Mouse (Mus musculus) midbrain, embryonic 16.5 days (tissue): ENCODE measurements around the gene Ccdc167. TPM values are rescaled to one million over a fixed set of nuclear protein-coding genes. Genes with fewer than 3 reads are reported as not detected.

ENCODE experiments used
- ATAC-seq: fragments of 200-750 bp; cut with Nextera tagmentation; 2 replicates; pipeline ENCODE4 v1.8.0; 2017; ENCODE audit warnings: moderate TSS enrichment
- H3K27ac ChIP-seq: fragments of 300-500 bp; sonication (generic); 2 replicates; pipeline ENCODE4 v1.5.1; 2014; ENCODE audit warnings: mild to moderate bottlenecking, low read length, mixed read lengths
- H3K27me3 ChIP-seq: fragments of 300-500 bp; sonication (generic); 2 replicates; pipeline ENCODE4 v1.6.1; 2014; ENCODE audit warnings: low read depth, low read length, mixed read lengths; ENCODE audit not compliant: control insufficient read depth, insufficient read depth
- H3K36me3 ChIP-seq: fragments of 300-500 bp; sonication (generic); 2 replicates; pipeline ENCODE4 v1.6.1; 2014; ENCODE audit warnings: mild to moderate bottlenecking, low read length, moderate library complexity, mixed read lengths; ENCODE audit not compliant: control insufficient read depth, insufficient read depth
- H3K4me1 ChIP-seq: fragments of 300-500 bp; sonication (generic); 2 replicates; pipeline ENCODE4 v1.6.1; 2014; ENCODE audit warnings: mild to moderate bottlenecking, low read length, mixed read lengths; ENCODE audit not compliant: control insufficient read depth, insufficient read depth
- H3K4me2 ChIP-seq: fragments of 300-500 bp; sonication (generic); 2 replicates; pipeline ENCODE4 v1.6.1; 2014; ENCODE audit warnings: mild to moderate bottlenecking, low read length, mixed read lengths
- H3K4me3 ChIP-seq: fragments of 300-500 bp; sonication (generic); 2 replicates; pipeline ENCODE4 v1.5.1; 2014; ENCODE audit warnings: low read depth, mild to moderate bottlenecking, low read length, moderate library complexity, mixed read lengths
- H3K9ac ChIP-seq: fragments of 300-500 bp; sonication (generic); 2 replicates; pipeline ENCODE4 v1.6.1; 2014; ENCODE audit warnings: low read depth, low read length, mixed read lengths
- H3K9me3 ChIP-seq: fragments of 300-500 bp; sonication (generic); replicated peaks from 2 replicates; pipeline ENCODE4 v1.6.1; 2014; ENCODE audit warnings: mild to moderate bottlenecking, low read length, mixed read lengths; ENCODE audit not compliant: control insufficient read depth, poor library complexity, severe bottlenecking
- WGBS: fragments of 180-500 bp; shearing (Covaris S2); extraction: QIAGEN DNeasy Blood & Tissue Kit; methylation state at CpG from one replicate; pipeline ENCODE4 v1.1.7; 2014; 5-methylcytosine and 5-hydroxymethylcytosine counted together
- polyA plus RNA-seq: library from polyadenylated mRNA; unstranded; fragments of >200 nt; fragmentation: Nextera tagmentation; extraction: Ambion mirVana; gene quantifications from 2 replicates; pipeline ENCODE4 v1.2.1, GENCODE M21; 2015

The Ccdc167 gene
- 9.9 and 10.9 TPM in 2 replicates for polyA plus RNA-seq

GRCm38 (mm10) chr17:29716732-29717445 lies at the start of gene Ccdc167:
TSS of gene Ccdc167 (minus strand) at chr17:29717044.
- H3K36me3 ChIP-seq, result no peaks in the 10 kb centered on the region
- H3K9ac ChIP-seq, result peak within 1 kb of the TSS; percentile 71
- H3K27me3 ChIP-seq, result no peaks in the 10 kb centered on the region
- H3K4me3 ChIP-seq, result peak within 1 kb of the TSS; percentile 64
- peak within 1 kb of the TSS; percentile 75 for H3K4me2 ChIP-seq
- ATAC-seq, result peak; percentile 95
- peaks cover 17% of the 10 kb centered on the region for H3K4me1 ChIP-seq
- H3K9me3 ChIP-seq, result no peaks in the 10 kb centered on the region
- H3K27ac ChIP-seq, result peak within 1 kb of the TSS; percentile 76
- 4% methylated on average over 41 of the region's 41 CpGs for WGBS

GRCm38 (mm10) chr17:29765380-29765779 lies 48.5 kb upstream of the Ccdc167 start:
- Histone ChIP-seq H3K4me2 (no peak overlapping the region), H3K4me3 (no peak overlapping the region), H3K36me3 (no peaks in the 10 kb centered on the region), H3K9ac (no peak overlapping the region), H3K27me3 (no peaks in the 10 kb centered on the region), H3K27ac (no peak overlapping the region), H3K4me1 (no peaks in the 10 kb centered on the region), H3K9me3 (no peaks in the 10 kb centered on the region)
- 89% methylated on average over 9 of the region's 9 CpGs for WGBS
- ATAC-seq, result no peak

GRCm38 (mm10) chr17:29762551-29762950 lies 45.7 kb upstream of the Ccdc167 start:
- WGBS, result 70% methylated on average over 8 of the region's 8 CpGs
- H3K27ac ChIP-seq, result no peak overlapping the region
- no peak overlapping the region for H3K9ac ChIP-seq
- H3K4me3 ChIP-seq, result no peak overlapping the region
- H3K36me3 ChIP-seq, result no peaks in the 10 kb centered on the region
- no peaks in the 10 kb centered on the region for H3K4me1 ChIP-seq
- H3K27me3 ChIP-seq, result no peaks in the 10 kb centered on the region
- ATAC-seq, result no peak
- no peaks in the 10 kb centered on the region for H3K9me3 ChIP-seq
- no peak overlapping the region for H3K4me2 ChIP-seq

- H3K9ac ChIP-seq, result no peak overlapping the region
- H3K4me2 ChIP-seq, result no peak overlapping the region
- H3K9me3 ChIP-seq, result no peaks in the 10 kb centered on the region
- no peak for ATAC-seq
- no peak overlapping the region for H3K4me3 ChIP-seq
- no peaks in the 10 kb centered on the region for H3K4me1 ChIP-seq
- no peak overlapping the region for H3K27ac ChIP-seq
- no peaks in the 10 kb centered on the region for H3K36me3 ChIP-seq
- no peaks in the 10 kb centered on the region for H3K27me3 ChIP-seq
- 82% methylated on average over 9 of the region's 9 CpGs for WGBS
Measured at GRCm38 (mm10) chr17:29761938-29762337, 45.1 kb upstream of the Ccdc167 start.

- WGBS, result 84% methylated on average over 20 of the region's 21 CpGs
Measured at GRCm38 (mm10) chr17:29760404-29761375, 43.8 kb upstream of the Ccdc167 start.

GRCm38 (mm10) chr17:29759963-29760362 lies 43.1 kb upstream of the Ccdc167 start:
- Histone ChIP-seq H3K27ac (no peak overlapping the region), H3K36me3 (no peaks in the 10 kb centered on the region), H3K9me3 (no peaks in the 10 kb centered on the region), H3K4me3 (no peak overlapping the region), H3K27me3 (no peaks in the 10 kb centered on the region), H3K9ac (no peak overlapping the region), H3K4me2 (no peak overlapping the region), H3K4me1 (no peaks in the 10 kb centered on the region)
- no peak for ATAC-seq
- 55% methylated on average over 19 of the region's 19 CpGs for WGBS

More at GRCm38 (mm10) chr17:29760404-29761375, 43.8 kb upstream of the Ccdc167 start:
- no peak overlapping the region for H3K27ac ChIP-seq
- H3K4me1 ChIP-seq, result no peaks in the 10 kb centered on the region
- no peak overlapping the region for H3K9ac ChIP-seq
- H3K36me3 ChIP-seq, result no peaks in the 10 kb centered on the region
- H3K4me3 ChIP-seq, result no peak overlapping the region
- no peak for ATAC-seq
- no peaks in the 10 kb centered on the region for H3K27me3 ChIP-seq
- no peaks in the 10 kb centered on the region for H3K9me3 ChIP-seq
- no peak overlapping the region for H3K4me2 ChIP-seq

GRCm38 (mm10) chr17:29756381-29756780 lies 39.5 kb upstream of the Ccdc167 start:
- no peak for ATAC-seq
- Histone ChIP-seq H3K4me2 (no peak overlapping the region), H3K4me3 (no peak overlapping the region), H3K27me3 (no peaks in the 10 kb centered on the region), H3K36me3 (no peaks in the 10 kb centered on the region), H3K27ac (no peak overlapping the region), H3K9ac (no peak overlapping the region), H3K4me1 (no peaks in the 10 kb centered on the region), H3K9me3 (no peaks in the 10 kb centered on the region)
- WGBS, result 78% methylated on average over 10 of the region's 10 CpGs

GRCm38 (mm10) chr17:29754510-29754909 lies 37.7 kb upstream of the Ccdc167 start:
- H3K9ac ChIP-seq, result no peak overlapping the region
- ATAC-seq, result no peak
- no peaks in the 10 kb centered on the region for H3K9me3 ChIP-seq
- no peak overlapping the region for H3K27ac ChIP-seq
- peaks cover 4% of the 10 kb centered on the region; the same call in 1 of the 2 replicates for H3K4me1 ChIP-seq
- WGBS, result 53% methylated on average over 4 of the region's 4 CpGs
- no peaks in the 10 kb centered on the region for H3K36me3 ChIP-seq
- no peak overlapping the region for H3K4me3 ChIP-seq
- H3K27me3 ChIP-seq, result no peaks in the 10 kb centered on the region
- H3K4me2 ChIP-seq, result no peak overlapping the region

- Histone ChIP-seq H3K27ac (no peak overlapping the region), H3K4me3 (no peak overlapping the region), H3K36me3 (no peaks in the 10 kb centered on the region), H3K27me3 (no peaks in the 10 kb centered on the region), H3K9ac (no peak overlapping the region), H3K4me1 (peaks cover 12% of the 10 kb centered on the region), H3K4me2 (no peak overlapping the region), H3K9me3 (no peaks in the 10 kb centered on the region)
- ATAC-seq, result no peak
- WGBS, result 45% methylated on average over 6 of the region's 6 CpGs
Measured at GRCm38 (mm10) chr17:29747466-29747865, 30.6 kb upstream of the Ccdc167 start.
